Mouse (Mus musculus): Measurements from ENCODE around the gene Ripor2. TPM values are rescaled to one million over a fixed set of nuclear protein-coding genes. Genes with fewer than 3 reads are reported as not detected.

Ripor2 gene
- total RNA-seq, 2 experiments from 2014 or later: 69.2 to 71.9 TPM

DNA sequence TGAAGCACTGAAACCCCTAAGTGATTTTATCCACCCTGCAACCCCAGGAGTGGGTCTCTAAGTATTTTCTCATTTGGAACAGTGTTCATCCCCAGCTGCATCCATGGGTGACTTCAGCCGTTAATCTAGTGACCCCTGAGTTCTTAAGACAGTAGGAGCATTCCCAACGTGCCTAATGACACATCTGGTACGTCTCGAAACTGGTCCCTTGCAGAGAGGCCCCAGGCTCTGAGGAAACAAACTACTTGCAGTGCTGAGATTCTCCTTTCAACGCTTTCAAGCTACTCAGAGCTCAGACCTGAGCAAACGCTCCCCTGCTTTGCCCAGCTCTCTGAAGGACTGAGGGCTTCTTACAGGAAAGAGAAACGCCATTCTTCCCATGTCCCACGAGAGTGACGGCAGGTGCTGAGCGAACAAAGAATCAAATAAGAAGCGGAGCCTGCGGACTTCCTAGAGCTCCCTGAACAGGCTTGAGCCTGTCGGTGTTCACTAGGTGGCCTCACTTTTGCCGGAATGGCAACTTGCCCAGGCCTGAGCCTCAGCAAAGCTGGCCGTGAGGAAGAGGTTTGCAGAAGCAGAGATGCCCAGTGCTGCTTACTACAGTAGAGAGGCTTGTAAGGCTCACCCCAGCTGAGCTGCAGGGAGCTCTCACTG, 97.2 kb downstream of the Ripor2 start:
- intact Hi-C loops (cut with DNase I): no loop called here
- peak in 1 of 2 experiments; percentile 52 for DNase-seq (ENCODE audit: extremely low spot score in 1 of 2, low spot score in 2 of 2)

DNA sequence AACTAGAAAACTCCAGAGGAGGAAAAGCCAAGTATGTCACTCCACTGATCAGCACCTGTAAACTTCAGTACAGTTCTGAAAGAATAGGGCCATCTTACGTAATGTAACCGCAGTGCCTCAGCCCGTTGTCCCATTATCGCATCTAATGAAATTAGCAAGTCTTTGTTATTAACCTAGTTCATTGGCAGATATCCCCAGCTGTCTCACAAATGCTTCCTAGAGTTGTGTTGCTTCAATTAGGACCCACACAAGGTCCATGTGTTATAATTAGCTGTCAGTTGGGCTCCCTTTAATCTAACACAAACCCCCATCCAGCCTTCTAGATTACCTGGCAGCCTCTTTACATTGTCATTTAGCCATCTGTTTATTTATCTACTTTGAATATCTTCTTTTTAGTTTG, 99.0 kb downstream of the Ripor2 start:
- intact Hi-C loops (cut with DNase I): no loop called here
- no peak for DNase-seq (ENCODE audit: extremely low spot score in 1 of 2, low spot score in 2 of 2)

DNA sequence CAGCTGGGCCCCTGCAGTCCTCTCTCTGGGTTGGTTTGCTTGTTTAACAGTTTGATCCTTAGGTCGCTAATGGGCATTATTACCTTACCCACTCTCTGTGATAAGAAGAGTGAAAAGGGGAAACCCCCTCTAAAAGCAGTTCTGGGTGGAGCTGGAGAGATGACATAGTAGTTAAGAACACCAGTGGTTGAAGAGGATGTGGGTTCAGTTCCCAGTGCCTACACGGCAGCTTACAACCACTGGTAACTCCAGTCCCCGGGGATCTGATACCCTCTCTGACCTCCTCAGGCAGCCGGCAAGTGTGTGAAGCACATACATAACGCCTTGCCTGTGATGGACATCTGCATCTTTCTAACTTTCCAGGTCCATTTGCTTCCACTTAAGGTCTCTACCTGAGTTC, 100.4 kb downstream of the Ripor2 start:
- intact Hi-C loops (cut with DNase I): no loop called here
- no peak for DNase-seq (ENCODE audit: extremely low spot score in 1 of 2, low spot score in 2 of 2)

DNA sequence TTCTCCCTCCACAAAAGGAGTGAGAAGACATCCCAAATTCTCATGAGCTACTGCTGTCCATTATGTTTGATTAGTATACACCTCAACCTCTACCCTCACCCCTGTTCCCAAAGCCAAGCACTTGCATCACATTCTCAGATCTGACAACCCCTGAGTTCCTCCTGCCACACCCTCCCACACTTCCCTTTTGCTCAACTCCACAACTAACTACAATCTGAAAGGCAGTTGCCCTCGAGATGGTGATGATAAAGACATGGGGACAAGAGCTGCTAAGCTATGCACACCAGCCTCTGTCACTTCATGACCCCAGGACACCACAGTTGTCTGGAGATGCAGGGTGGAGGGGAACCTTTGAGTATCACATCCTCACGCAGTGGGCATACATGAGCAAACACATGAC, 102.5 kb downstream of the Ripor2 start:
- intact Hi-C loops (cut with DNase I): no loop called here
- no peak for DNase-seq (ENCODE audit: extremely low spot score in 1 of 2, low spot score in 2 of 2)

DNA sequence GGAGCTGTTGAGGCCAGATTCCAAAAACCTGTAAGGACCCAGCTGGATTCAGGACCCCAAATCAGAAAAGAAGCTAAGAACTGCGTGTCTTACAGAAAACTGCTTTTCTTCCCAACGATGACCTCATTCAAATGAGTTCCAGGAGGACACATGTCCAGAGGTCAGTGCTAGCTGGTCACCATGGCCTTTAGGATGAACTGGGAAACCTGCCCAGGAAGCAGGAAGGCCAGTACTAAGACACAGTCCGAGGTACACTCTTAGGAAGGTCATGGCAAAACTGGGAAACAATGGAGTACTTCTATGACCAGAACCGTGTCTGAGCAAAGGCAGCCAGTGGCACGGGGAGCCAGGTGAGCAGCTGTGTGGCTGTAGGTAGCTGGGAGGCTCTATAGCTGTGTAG, 103.9 kb downstream of the Ripor2 start:
- intact Hi-C loops (cut with DNase I): loop anchor here (2.0 to 5.0 kb wide), 2 partner anchors 203 to 349 kb away; no protein-coding TSS in a partner anchor
- DNase-seq (ENCODE audit: extremely low spot score in 1 of 2, low spot score in 2 of 2): no peak

DNA sequence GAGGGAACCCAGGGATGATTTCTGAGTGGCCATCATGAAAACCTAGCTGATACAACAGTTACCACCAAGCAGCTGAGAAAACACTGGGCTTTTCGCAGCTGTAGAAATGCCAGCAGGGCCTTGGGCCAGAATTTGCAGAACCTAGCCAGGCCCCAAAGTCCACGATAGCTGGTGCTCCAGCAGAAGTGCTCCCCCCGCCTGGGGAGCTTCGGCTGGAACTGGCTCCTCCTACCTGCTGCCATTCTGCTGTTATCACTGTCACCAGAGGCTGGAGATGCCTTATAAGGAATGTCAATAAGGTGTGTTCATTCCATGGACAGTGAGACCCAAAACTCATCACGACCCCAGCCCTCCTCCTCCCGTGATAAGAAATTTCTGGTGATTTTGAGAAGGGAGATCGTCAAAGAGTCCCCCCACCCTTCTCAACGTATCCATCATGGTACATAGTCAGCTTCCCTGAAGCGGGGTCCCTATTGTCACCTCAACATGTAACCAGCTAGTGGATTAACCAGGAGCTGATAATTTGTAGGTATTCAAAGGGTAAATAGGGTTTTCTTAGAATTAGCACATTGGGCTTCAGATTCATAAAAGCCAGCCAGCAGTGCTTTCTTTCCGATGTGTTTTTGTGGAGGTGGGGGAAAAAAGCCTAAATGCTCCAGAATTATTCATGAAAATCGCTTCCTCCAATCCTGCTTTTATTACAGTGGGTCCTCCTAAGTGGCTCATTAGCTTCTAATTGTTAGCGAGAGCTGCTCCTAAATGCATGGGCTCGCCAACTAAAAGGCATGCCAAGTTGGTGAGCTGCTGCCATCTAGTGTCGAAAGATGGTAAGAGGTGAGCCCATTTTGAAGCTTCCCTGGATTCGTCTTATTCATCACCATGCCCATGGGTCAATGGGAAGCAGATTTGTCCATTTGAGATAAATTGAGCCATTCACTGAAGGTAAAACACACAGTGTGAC, 105.0 kb downstream of the Ripor2 start:
- intact Hi-C loops (cut with DNase I): loop anchor here (2.0 to 5.0 kb wide), 2 partner anchors 204 to 350 kb away; no protein-coding TSS in a partner anchor

DNA sequence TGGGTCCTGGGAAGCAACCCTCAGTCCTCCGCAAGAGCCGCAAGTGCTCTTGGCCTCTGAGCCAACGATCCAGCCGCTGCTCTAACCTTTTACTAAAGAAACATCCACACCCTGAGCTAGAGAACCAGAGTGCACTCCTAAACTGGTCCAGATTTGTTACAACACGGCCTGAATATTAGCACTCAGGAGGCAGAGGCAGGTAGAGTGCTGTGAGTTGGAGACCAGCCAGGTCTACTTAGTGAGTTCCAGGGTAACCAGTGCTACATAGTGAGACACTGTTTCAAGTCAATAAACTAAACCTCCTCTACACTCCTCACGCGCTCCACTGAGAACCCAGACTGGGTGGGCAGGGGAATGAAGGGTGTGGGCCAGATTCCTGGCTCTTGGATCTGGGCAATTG, 111.3 kb downstream of the Ripor2 start:
- DNase-seq (ENCODE audit: extremely low spot score in 1 of 2, low spot score in 2 of 2): no peak
- intact Hi-C loops (cut with DNase I): no loop called here

More for the DNA sequence above, 105.0 kb downstream of the Ripor2 start:
- peak; percentile 73 to 83 for DNase-seq (ENCODE audit: extremely low spot score in 1 of 2, low spot score in 2 of 2)

DNA sequence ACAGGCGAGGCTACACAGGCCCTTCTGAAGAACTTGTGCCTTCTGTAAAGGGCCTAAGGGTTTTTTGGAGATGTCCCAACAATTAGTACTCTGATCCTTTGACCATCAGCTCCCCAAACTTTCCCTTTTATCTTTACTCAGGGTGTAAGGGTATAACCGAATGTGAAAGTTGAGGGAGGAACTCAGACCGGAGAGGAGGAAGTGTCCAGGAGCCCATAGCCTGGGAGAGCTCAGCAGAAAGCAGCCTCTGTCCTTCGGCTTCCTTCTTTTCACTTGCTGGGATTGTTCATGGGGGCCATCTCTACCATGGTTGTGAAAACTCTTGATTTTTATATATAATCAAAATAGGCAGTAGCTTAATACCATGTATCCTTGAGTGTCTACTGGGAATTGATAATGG, 116.8 kb downstream of the Ripor2 start:
- intact Hi-C loops (cut with DNase I): no loop called here
- no peak for DNase-seq (ENCODE audit: extremely low spot score in 1 of 2, low spot score in 2 of 2)

DNA sequence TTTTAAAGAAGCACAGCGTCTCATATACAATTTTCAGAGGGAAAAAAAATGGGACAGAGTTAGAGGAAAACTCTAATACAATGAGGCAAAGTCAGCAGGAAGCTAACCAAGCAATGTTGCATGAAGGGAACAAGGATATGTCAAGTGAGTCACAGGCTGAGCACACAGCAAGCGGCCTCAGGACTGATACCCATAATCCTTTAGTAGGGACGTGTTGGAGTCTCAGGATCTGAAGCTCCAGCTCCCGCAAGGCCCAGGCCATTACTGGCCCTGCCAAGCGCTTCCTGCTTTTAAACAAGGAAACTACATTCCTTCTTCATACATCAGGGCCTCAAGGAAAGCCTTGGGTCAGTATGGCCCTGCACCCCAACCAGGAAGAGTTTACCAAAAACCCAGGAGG, 120.1 kb downstream of the Ripor2 start:
- intact Hi-C loops (cut with DNase I): no loop called here
- no peak for DNase-seq (ENCODE audit: extremely low spot score in 1 of 2, low spot score in 2 of 2)

DNA sequence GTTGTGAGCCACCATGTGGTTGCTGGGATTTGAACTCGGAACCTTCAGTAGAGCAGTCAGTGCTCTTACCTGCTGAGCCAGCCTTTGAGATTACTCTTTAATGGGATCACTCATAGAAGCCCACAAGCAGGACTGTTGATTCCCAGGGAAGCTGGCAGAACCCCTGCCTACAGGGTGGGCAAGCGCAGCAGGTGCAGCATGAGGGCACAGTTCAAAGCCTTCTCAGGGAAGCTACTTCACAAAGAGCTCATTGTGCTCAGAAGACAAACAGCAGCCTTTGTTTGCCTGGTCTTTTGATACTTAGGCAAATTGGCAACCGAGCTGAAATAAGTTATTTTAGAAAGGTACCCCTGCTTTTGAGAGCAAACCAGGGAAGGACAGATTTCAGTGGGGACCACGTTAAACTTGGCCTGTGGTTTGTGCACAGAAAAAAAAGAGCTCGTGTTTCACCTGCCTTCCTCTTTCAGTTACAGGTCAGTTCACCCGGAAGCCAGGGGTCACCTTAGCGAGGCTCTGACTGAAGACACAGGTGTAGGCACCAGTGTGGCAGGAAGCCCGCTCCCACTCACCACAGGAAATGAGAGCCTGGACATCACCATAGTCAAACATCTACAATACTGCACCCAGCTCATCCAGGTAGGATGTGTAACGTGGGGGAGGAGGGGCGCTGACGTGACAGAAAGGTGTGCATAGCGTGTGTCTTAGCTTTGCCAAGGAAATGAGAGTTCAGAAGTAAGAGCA, 127.8 kb downstream of the Ripor2 start:
- intact Hi-C loops (cut with DNase I): no loop called here
- DNase-seq (ENCODE audit: extremely low spot score in 1 of 2, low spot score in 2 of 2): no peak

DNA sequence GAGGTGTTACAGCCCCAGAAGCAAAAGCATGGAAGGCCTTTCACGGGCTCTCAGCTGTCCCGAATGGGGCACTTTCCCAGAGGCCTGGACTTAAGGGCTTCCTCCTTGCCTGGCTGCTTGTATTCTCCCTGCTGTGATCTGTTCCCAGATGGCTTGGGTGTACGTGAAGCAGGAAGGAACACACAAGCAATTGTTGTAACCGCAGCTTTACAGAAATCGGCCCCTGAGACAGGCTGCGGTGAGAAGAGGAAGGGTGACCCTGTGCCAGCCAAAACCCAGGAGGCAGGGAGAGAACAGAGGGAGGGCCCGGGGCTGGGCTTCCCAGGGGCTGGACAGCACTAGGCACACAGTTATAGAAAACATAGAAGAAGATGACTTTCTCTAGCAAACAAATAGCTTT, 129.0 kb downstream of the Ripor2 start:
- intact Hi-C loops (cut with DNase I): no loop called here
- DNase-seq (ENCODE audit: extremely low spot score in 1 of 2, low spot score in 2 of 2): peak in 1 of 2 experiments; percentile 34

DNA sequence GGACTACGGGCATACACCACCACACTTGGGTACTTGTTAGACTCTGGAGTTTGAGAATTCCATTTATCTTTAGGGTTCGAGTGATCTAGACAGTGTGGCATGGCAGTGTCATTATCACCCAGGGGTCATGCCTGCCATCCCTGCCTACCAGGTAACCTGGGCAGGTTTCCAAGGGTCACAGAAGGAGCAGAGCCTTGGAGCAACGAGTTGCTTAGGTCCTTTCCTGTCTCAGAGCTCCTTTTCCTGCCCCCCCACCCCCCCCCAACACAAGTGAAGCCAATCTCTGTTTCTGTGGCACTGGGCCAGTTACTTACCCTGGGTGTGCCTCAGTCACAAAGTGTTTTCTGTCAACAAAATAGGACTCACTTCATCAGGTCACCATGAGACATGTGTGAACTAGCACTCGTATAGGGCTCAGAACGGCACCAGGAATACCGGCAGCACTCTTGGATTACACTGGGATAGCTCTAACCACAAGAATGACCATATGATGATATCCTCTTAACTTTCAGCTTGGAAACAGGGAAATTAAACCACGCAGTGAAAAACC, 130.7 kb downstream of the Ripor2 start:
- intact Hi-C loops (cut with DNase I): no loop called here

DNA sequence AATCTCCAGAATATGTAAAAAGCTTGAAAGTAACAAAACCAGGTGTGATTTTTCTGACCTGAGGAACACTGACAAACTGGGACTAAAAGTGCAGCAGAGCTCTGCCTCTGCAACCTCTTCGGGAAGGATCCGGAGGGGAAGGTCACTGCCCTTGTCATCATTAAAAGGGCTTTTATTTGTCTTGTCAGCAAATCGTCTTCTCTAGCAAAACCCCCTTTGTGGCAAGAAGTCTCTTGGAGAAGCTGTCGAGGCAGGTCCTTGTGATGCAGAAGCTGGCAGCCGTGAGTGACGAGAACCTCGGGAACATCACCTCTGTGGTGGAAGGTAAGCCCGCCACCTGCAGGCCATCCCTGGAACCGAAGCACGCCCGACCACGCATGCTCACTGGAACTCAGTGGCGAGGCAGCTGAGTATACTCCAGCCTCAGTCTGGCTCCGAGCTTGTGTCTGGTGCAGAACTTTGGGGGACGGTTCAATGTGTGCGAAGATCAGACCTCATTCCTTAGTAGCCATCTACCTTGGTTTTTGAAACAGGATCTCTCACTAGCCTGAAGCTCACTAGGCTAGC, 131.5 kb downstream of the Ripor2 start:
- intact Hi-C loops (cut with DNase I): no loop called here
- peak; percentile 82 to 90 for DNase-seq (ENCODE audit: extremely low spot score in 1 of 2, low spot score in 2 of 2)

More for the DNA sequence above, 130.7 kb downstream of the Ripor2 start:
- no peak for DNase-seq (ENCODE audit: extremely low spot score in 1 of 2, low spot score in 2 of 2)

DNA sequence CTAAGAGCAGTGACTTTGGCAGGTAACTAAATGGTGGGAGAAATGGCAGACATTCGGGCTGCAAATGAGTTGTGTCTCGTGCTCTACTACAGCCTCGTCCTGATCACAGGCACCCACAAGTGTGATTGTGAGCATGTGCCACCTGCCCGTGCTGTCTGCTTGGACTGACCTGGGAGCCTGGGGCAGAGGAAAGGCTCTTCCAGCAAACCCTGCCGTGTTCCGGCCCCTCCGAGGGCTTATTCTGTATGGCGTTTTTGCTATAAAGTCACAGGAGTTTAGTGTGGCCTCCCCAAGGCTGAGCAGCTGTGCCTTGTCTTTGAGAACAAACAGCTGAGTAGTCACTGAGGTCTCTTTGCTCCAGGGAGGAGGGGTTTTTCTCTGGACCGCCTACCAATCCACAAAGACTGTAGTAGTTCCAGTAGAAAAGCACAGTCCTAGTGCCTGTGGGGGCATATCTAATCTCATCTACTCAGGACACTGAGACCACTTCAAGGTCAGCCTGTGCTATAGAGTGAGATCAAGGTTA, 132.4 kb downstream of the Ripor2 start:
- intact Hi-C loops (cut with DNase I): no loop called here
- no peak for DNase-seq (ENCODE audit: extremely low spot score in 1 of 2, low spot score in 2 of 2)

DNA sequence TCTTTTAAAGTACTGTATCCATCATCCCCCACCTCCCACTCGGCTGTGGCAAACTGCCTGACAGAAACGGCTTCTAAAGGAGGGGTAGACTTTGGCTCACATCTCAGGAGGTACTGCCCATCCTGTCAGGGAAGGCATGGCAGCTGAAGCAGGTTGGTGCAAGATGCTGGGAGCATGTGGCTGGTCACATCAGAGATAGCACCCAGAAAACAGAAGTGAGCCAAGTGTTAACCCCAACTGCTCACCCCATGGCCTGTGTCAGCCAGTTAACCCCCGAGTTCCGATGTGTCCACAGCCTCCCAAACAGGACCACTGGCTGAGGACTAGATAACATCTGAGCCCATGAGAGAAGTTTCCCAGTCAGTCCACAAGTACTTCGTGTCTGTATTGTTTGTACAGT, 133.6 kb downstream of the Ripor2 start:
- no peak for DNase-seq (ENCODE audit: extremely low spot score in 1 of 2, low spot score in 2 of 2)
- intact Hi-C loops (cut with DNase I): no loop called here

DNA sequence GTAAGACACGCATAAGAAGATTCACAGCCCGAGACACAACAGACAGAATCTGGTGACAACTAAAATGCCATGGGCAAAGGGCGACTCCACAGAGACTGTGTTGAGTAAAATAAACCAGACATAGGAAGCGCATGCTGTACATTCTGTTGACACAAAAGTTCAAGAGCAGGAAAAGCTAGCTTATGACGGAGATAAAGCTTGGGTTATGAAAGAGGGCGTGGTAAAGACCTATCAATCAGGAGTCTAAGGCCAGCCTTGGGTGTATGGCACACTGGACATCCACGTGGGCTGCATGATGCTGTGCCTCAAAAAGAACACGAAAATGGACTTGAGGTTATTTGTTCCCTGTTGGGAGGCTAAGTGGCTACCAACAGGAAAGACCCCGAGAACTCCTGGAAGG, 134.5 kb downstream of the Ripor2 start:
- no peak for DNase-seq (ENCODE audit: extremely low spot score in 1 of 2, low spot score in 2 of 2)
- intact Hi-C loops (cut with DNase I): no loop called here

DNA sequence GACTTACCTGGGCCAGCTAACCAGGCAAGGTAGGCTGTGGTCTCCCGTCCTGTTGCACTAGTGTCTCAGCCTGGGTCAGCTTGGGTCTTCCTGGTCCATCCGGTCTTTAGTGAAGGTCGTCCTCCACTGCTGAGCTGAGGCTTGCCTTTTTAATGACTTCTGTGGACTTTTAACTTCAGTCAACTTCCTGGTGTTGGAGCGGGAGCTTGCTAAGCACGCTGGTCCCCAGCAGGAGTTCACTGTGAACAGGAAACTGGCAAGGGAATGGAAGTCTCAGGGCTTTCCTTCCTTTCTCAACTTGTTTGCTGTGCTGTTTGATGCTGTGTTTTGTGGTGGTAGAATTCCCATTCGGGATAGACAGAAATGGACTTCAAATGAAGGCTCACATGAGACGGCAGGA, 135.7 kb downstream of the Ripor2 start:
- intact Hi-C loops (cut with DNase I): no loop called here
- peak in 1 of 2 experiments; percentile 58 for DNase-seq (ENCODE audit: extremely low spot score in 1 of 2, low spot score in 2 of 2)

DNA sequence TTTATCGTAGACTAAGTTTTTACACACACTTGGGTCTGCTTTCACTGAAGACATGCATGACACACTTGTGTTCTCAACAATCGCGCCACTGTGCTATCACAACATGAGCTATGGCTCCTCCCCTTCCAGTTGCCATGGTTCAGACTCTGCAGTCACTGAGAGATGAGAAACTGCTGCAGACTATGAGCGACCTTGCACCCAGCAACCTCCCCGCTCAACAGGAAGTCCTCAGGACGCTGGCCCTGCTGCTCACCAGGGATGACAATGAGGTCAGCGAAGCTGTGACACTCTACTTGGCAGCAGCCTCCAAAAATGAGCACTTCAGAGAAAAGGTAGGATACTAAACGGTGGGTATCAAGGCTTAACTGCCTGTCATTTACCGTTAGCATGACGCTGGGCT, 139.5 kb downstream of the Ripor2 start:
- intact Hi-C loops (cut with DNase I): no loop called here

More for the DNA sequence above, 139.5 kb downstream of the Ripor2 start:
- DNase-seq (ENCODE audit: extremely low spot score in 1 of 2, low spot score in 2 of 2): peak in 1 of 2 experiments; percentile 38

Measured in left cerebral cortex, postnatal 10 days (tissue).